Mouse (Mus musculus) liver, embryonic 14.5 days (tissue): ENCODE measurements around the gene Samd4. TPM values are rescaled to one million over a fixed set of nuclear protein-coding genes. Genes with fewer than 3 reads are reported as not detected.

Source experiments
- ATAC-seq: fragments of 200-750 bp; cut with Nextera tagmentation; 2 replicates; pipeline ENCODE4 v1.8.0; 2017; ENCODE audit warnings: moderate number of reproducible peaks, mild to moderate bottlenecking, moderate library complexity; ENCODE audit not compliant: insufficient read depth
- DNase-seq, 3 experiments: peaks; one replicate each; pipeline ENCODE4 v3.0.0-alpha.2; 2012 to 2013; ENCODE audit warnings: low read depth in 3 of 3, low spot score in 3 of 3
- H3K27ac ChIP-seq: fragments of 300-500 bp; sonication (generic); 2 replicates; pipeline ENCODE4 v1.5.1; 2014; ENCODE audit warnings: moderate library complexity, mild to moderate bottlenecking, control low read depth, inconsistent platforms
- H3K27me3 ChIP-seq: fragments of 300-500 bp; sonication (generic); 2 replicates; pipeline ENCODE4 v1.6.1; 2014; ENCODE audit warnings: mild to moderate bottlenecking, low read length, moderate library complexity; ENCODE audit not compliant: control insufficient read depth, insufficient read depth
- H3K36me3 ChIP-seq: fragments of 300-500 bp; sonication (generic); replicated peaks from 2 replicates; pipeline ENCODE4 v1.6.1; 2014; ENCODE audit warnings: low read depth; ENCODE audit not compliant: control insufficient read depth, insufficient read depth
- H3K4me1 ChIP-seq, 2 experiments: fragments of 200-500 bp in 1 of 2; fragments of 300-500 bp in 1 of 2; sonication (generic) in 1 of 2; replicated peaks; 2 replicates each; pipeline ENCODE4 v1.6.1; 2012 to 2014; ENCODE audit warnings: antibody characterized with exemption in 1 of 2, inconsistent platforms in 1 of 2, low read length in 1 of 2; ENCODE audit not compliant: control insufficient read depth in 2 of 2, insufficient read depth in 2 of 2
- H3K4me2 ChIP-seq: fragments of 300-500 bp; sonication (generic); 2 replicates; pipeline ENCODE4 v1.6.1; 2014; ENCODE audit warnings: low read depth, mild to moderate bottlenecking, control low read depth, moderate library complexity
- H3K4me3 ChIP-seq, 2 experiments: fragments of 200-500 bp in 1 of 2; fragments of 300-500 bp in 1 of 2; sonication (generic) in 1 of 2; 2 replicates each; pipeline ENCODE4 v1.5.1; 2012 to 2014; ENCODE audit warnings: low read depth in 2 of 2, low read length in 2 of 2, mild to moderate bottlenecking in 2 of 2, control low read depth in 1 of 2, inconsistent platforms in 1 of 2, moderate library complexity in 1 of 2; ENCODE audit not compliant: insufficient read depth in 1 of 2
- H3K9ac ChIP-seq: fragments of 300-500 bp; sonication (generic); replicated peaks from 2 replicates; pipeline ENCODE4 v1.6.1; 2014; ENCODE audit warnings: mild to moderate bottlenecking, control low read depth, moderate library complexity
- H3K9me3 ChIP-seq: fragments of 300-500 bp; sonication (generic); 2 replicates; pipeline ENCODE4 v1.6.1; 2016; ENCODE audit warnings: low read length, mixed read lengths; ENCODE audit not compliant: control insufficient read depth
- CTCF ChIP-seq: IDR thresholded peaks from 2 replicates; pipeline ENCODE4 v1.5.1; 2016; ENCODE audit warnings: antibody characterized with exemption, low read depth, control low read depth
- EP300 ChIP-seq: IDR thresholded peaks from 2 replicates; pipeline ENCODE4 v1.6.1; 2016; ENCODE audit warnings: antibody characterized with exemption, low read depth
- WGBS: fragments of 180-500 bp; shearing (Covaris S2); extraction: QIAGEN DNeasy Blood & Tissue Kit; methylation state at CpG from one replicate; pipeline ENCODE4 v1.1.7; 2014; ENCODE audit not compliant: insufficient replicate concordance; 5-methylcytosine and 5-hydroxymethylcytosine counted together
- polyA plus RNA-seq, 2 experiments: library from polyadenylated mRNA; depleted of rRNA in 1 of 2; stranded (reverse) in 1 of 2; unstranded in 1 of 2; fragments of >200 nt; fragmentation: Nextera tagmentation in 1 of 2; extraction: Ambion mirVana in 1 of 2; gene quantifications; 2 replicates each; pipeline versions ENCODE4 v1.2.1 to v1.2.3; 2012 to 2014

Samd4 gene
- polyA plus RNA-seq, 2 experiments, result 0.19 to 0.39 TPM

GRCm38 (mm10) chr14:47000096-47000736 is 117.6 kb downstream of the Samd4 start:
- H3K27ac ChIP-seq, result no peak overlapping the region
- H3K4me3 ChIP-seq, result no peak overlapping the region
- H3K4me2 ChIP-seq, result no peak overlapping the region
- no peaks in the 10 kb centered on the region for H3K4me1 ChIP-seq
- DNase-seq (no peak), ATAC-seq (no peak)
- H3K9ac ChIP-seq, result no peak overlapping the region
- H3K27me3 ChIP-seq, result no peaks in the 10 kb centered on the region
- no peaks in the 10 kb centered on the region for H3K36me3 ChIP-seq
- no peak for TF ChIP-seq CTCF
- TF ChIP-seq EP300, result no peak
- H3K9me3 ChIP-seq, result no peaks in the 10 kb centered on the region
- 63% methylated on average over 10 of the region's 11 CpGs for WGBS

GRCm38 (mm10) chr14:47000786-47001761 is 118.4 kb downstream of the Samd4 start:
- H3K27me3 ChIP-seq, result no peaks in the 10 kb centered on the region
- H3K36me3 ChIP-seq, result no peaks in the 10 kb centered on the region
- H3K4me1 ChIP-seq, result no peaks in the 10 kb centered on the region
- no peaks in the 10 kb centered on the region for H3K9me3 ChIP-seq
- H3K4me2 ChIP-seq, result no peak overlapping the region
- WGBS, result 64% methylated on average over 24 of the region's 24 CpGs
- H3K4me3 ChIP-seq, result no peak overlapping the region
- H3K27ac ChIP-seq, result no peak overlapping the region
- ATAC-seq, result no peak
- no peak for DNase-seq
- no peak overlapping the region for H3K9ac ChIP-seq
- TF ChIP-seq EP300 (no peak), CTCF (no peak)

GRCm38 (mm10) chr14:47004161-47004560 is 121.5 kb downstream of the Samd4 start:
- 15% methylated on average over 3 of the region's 3 CpGs for WGBS
- Histone ChIP-seq H3K9me3 (no peaks in the 10 kb centered on the region), H3K9ac (no peak overlapping the region), H3K27ac (no peak overlapping the region), H3K4me3 (no peak overlapping the region), H3K4me2 (no peak overlapping the region), H3K4me1 (no peaks in the 10 kb centered on the region), H3K36me3 (no peaks in the 10 kb centered on the region), H3K27me3 (no peaks in the 10 kb centered on the region)
- DNase-seq (no peak), ATAC-seq (no peak)
- TF ChIP-seq CTCF (peak; percentile 47), EP300 (no peak)

GRCm38 (mm10) chr14:47011171-47012139 is 128.8 kb downstream of the Samd4 start:
- DNase-seq, result no peak
- no peak overlapping the region for H3K4me2 ChIP-seq
- ATAC-seq, result no peak
- no peaks in the 10 kb centered on the region for H3K27me3 ChIP-seq
- TF ChIP-seq EP300, result no peak
- TF ChIP-seq CTCF, result no peak
- no peaks in the 10 kb centered on the region for H3K4me1 ChIP-seq
- H3K36me3 ChIP-seq, result no peaks in the 10 kb centered on the region
- no peak overlapping the region for H3K4me3 ChIP-seq
- H3K27ac ChIP-seq, result no peak overlapping the region
- WGBS, result 47% methylated on average over 18 of the region's 18 CpGs
- H3K9me3 ChIP-seq, result no peaks in the 10 kb centered on the region
- no peak overlapping the region for H3K9ac ChIP-seq
